Mouse (Mus musculus): ENCODE measurements around the gene Mtf1. TPM values are rescaled to one million over a fixed set of nuclear protein-coding genes. Genes with fewer than 3 reads are reported as not detected.
A peak's percentile ranks its signal among the peaks of the same experiment; 100 is the strongest.

The Mtf1 gene
- not detected in 2 replicates for polyA plus RNA-seq (2012; ENCODE audit: insufficient read depth, insufficient read length, low replicate concordance, missing spikeins)

- TF ChIP-seq POLR2A (IDR thresholded peaks at IDR 0.05; ENCODE audit: insufficient read depth, low read depth, low read length) (no peak), CTCF (IDR thresholded peaks at IDR 0.05; ENCODE audit: insufficient read depth, low read depth, low read length) (peak; percentile 92)
- WGBS: 2% methylated on average over 21 of the region's 21 CpGs
- H3K27ac ChIP-seq (ENCODE audit: insufficient read depth, low read depth, low read length): peak within 1 kb of the TSS; percentile 97
- H3K4me1 ChIP-seq (ENCODE audit: control insufficient read depth, insufficient read depth, low read length): peaks cover 11% of the 10 kb centered on the region
- peak within 1 kb of the TSS; percentile 99 for H3K4me3 ChIP-seq (ENCODE audit: insufficient read depth, low read depth, low read length)
Measured at GRCm38 (mm10) chr4:124801552-124802308, at the start of gene Mtf1. Gene Mtf1, plus strand, starts transcription at chr4:124802104.

GRCm38 (mm10) chr4:124752281-124753199, 49.4 kb upstream of the Mtf1 start:
- peak overlapping the region; percentile 74 for H3K4me3 ChIP-seq (ENCODE audit: insufficient read depth, low read depth, low read length)
- TF ChIP-seq CTCF (IDR thresholded peaks at IDR 0.05; ENCODE audit: insufficient read depth, low read depth, low read length): no peak
- no peak for TF ChIP-seq POLR2A (IDR thresholded peaks at IDR 0.05; ENCODE audit: insufficient read depth, low read depth, low read length)
- WGBS: 30% methylated on average over 15 of the region's 15 CpGs
- H3K4me1 ChIP-seq (ENCODE audit: control insufficient read depth, insufficient read depth, low read length): peaks cover 18% of the 10 kb centered on the region
- no peak overlapping the region for H3K27ac ChIP-seq (ENCODE audit: insufficient read depth, low read depth, low read length)

DNA sequence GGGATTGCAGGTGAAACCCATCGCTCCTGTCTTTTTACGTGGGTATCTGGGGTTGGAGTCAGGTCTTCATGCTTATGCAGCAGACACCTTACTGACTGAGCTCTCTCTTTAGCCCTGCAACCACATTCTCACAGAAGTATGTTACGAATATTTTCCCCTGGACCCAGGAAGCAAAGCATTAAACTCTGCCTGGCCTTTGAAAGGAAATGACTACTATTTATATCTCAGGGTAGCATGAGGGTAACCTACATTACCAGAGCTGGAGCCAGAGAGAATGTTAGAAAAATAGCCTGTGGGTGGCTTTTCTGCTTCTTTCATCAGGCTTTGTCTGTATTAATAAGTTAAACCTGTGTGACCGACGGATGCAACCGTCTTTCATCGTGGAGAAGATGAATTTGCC, 46.4 kb upstream of the Mtf1 start:
- H3K4me3 ChIP-seq (ENCODE audit: insufficient read depth, low read depth, low read length): no peak overlapping the region
- peaks cover 22% of the 10 kb centered on the region for H3K4me1 ChIP-seq (ENCODE audit: control insufficient read depth, insufficient read depth, low read length)
- WGBS: 47% methylated on average over 7 of the region's 7 CpGs
- no peak for TF ChIP-seq CTCF (IDR thresholded peaks at IDR 0.05; ENCODE audit: insufficient read depth, low read depth, low read length)
- TF ChIP-seq POLR2A (IDR thresholded peaks at IDR 0.05; ENCODE audit: insufficient read depth, low read depth, low read length): no peak
- H3K27ac ChIP-seq (ENCODE audit: insufficient read depth, low read depth, low read length): no peak overlapping the region

DNA sequence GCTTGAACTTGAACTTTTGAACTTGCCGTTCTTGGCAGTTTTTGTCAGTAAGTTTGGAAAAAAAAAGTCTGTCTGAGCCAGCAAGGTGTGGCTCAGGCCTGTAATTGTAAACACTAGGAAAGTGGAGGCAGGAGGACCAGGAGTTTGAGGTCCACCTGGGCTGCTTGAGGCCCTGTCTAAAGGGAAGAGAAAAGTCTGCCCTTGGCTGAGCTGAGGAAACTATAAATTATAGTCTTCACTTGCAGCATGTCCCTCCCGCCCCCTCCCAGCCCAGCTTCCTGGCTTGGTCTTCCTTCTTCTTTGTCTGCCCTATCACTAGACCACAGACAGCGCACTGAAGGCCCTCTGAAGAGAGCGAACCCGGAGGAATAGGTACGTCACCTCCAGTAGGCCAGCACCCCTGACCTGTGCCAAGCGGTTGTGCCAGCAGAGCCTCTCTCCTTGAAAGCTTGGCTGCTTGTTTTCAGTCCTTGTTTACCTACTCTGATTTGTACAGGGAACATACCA, 42.5 kb upstream of the Mtf1 start:
- peaks cover 10% of the 10 kb centered on the region for H3K4me1 ChIP-seq (ENCODE audit: control insufficient read depth, insufficient read depth, low read length)
- no peak overlapping the region for H3K4me3 ChIP-seq (ENCODE audit: insufficient read depth, low read depth, low read length)
- TF ChIP-seq POLR2A (IDR thresholded peaks at IDR 0.05; ENCODE audit: insufficient read depth, low read depth, low read length): no peak
- no peak for TF ChIP-seq CTCF (IDR thresholded peaks at IDR 0.05; ENCODE audit: insufficient read depth, low read depth, low read length)
- no peak overlapping the region for H3K27ac ChIP-seq (ENCODE audit: insufficient read depth, low read depth, low read length)
- 86% methylated on average over 7 of the region's 7 CpGs for WGBS

DNA sequence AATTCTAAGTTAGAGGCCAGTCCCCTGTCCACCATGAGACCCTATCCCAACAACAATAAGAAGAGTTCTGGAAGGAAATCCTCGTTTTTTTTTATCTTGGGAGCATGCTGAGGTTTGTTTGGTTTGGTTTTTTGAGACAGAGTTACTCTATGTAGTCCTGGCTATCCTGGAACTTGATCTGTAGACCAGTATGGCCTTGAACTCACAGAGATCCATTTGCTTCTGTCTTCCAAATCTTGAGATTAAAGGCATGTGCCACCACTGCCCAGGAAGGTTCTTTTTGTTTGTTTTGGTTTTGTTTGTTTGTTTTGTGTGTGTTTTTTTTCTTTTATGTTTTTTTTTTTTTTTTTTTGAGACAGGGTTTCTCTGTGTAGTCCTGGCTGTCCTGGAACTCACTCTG, 40.7 kb upstream of the Mtf1 start:
- TF ChIP-seq CTCF (IDR thresholded peaks at IDR 0.05; ENCODE audit: insufficient read depth, low read depth, low read length) (no peak), POLR2A (IDR thresholded peaks at IDR 0.05; ENCODE audit: insufficient read depth, low read depth, low read length) (no peak)

DNA sequence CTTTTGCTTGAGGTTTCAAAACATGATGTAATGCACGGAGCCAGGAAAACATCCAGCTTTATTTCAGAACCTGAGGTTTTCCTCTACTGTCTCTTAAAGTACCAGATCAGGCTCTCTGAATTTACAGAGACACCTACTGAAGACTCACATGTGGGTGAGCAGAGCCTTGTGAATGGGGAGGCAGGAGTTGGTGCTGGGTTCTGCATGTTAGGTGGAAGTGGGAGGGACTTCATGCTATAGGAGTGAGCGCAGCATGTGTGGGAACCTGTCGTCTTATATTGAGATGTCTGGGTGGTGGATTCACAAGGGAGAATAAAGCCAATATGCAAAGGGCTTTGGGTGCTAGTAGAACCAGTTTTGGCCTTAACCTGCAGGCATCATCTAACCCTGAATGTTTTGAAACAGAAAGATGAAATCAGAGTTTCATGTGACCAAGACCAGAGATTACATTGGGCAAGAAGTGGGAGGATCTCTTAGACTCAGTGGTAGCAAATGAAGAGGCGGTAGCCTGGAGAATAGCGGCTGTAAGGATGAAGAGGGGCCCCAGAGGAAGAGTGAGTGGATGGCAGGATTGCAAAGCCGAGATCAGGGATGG, 38.9 kb upstream of the Mtf1 start:
- TF ChIP-seq CTCF (IDR thresholded peaks at IDR 0.05; ENCODE audit: insufficient read depth, low read depth, low read length) (no peak), POLR2A (IDR thresholded peaks at IDR 0.05; ENCODE audit: insufficient read depth, low read depth, low read length) (no peak)
- Histone ChIP-seq H3K27ac (ENCODE audit: insufficient read depth, low read depth, low read length) (no peak overlapping the region), H3K4me1 (ENCODE audit: control insufficient read depth, insufficient read depth, low read length) (peaks cover 16% of the 10 kb centered on the region), H3K4me3 (ENCODE audit: insufficient read depth, low read depth, low read length) (no peak overlapping the region)
- 90% methylated on average over 6 of the region's 6 CpGs for WGBS

More for the DNA sequence above, 40.7 kb upstream of the Mtf1 start:
- Histone ChIP-seq H3K27ac (ENCODE audit: insufficient read depth, low read depth, low read length) (no peak overlapping the region), H3K4me1 (ENCODE audit: control insufficient read depth, insufficient read depth, low read length) (peaks cover 10% of the 10 kb centered on the region), H3K4me3 (ENCODE audit: insufficient read depth, low read depth, low read length) (no peak overlapping the region)
- WGBS: 58% methylated on average over 1 of the region's 1 CpGs

GRCm38 (mm10) chr4:124765802-124766565, 35.9 kb upstream of the Mtf1 start:
- TF ChIP-seq CTCF (IDR thresholded peaks at IDR 0.05; ENCODE audit: insufficient read depth, low read depth, low read length) (no peak), POLR2A (IDR thresholded peaks at IDR 0.05; ENCODE audit: insufficient read depth, low read depth, low read length) (no peak)
- Histone ChIP-seq H3K4me3 (ENCODE audit: insufficient read depth, low read depth, low read length) (no peak overlapping the region), H3K27ac (ENCODE audit: insufficient read depth, low read depth, low read length) (peak overlapping the region; percentile 50; the same call in 1 of the 2 replicates), H3K4me1 (ENCODE audit: control insufficient read depth, insufficient read depth, low read length) (peaks cover 12% of the 10 kb centered on the region)
- 41% methylated on average over 23 of the region's 23 CpGs for WGBS

DNA sequence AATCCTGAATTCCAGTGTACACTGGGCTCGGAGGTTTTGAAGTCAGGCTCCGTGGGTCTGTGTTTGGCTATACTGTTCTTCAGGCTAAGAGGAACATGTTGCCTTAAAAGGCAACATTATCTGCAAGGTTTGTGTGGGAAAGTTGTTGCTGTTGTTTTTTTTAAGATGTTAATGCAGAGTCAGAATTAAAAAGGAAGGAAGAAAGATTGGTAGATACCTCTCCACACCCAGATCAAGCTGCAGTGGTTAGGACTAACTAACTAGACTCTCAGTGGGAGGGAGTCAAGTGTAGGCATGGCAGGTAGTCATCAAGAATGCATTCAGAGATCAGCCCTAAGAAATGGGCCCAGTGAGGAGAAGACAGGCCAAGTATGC, 35.4 kb upstream of the Mtf1 start:
- TF ChIP-seq CTCF (IDR thresholded peaks at IDR 0.05; ENCODE audit: insufficient read depth, low read depth, low read length) (no peak), POLR2A (IDR thresholded peaks at IDR 0.05; ENCODE audit: insufficient read depth, low read depth, low read length) (no peak)
- Histone ChIP-seq H3K4me1 (ENCODE audit: control insufficient read depth, insufficient read depth, low read length) (peaks cover 12% of the 10 kb centered on the region), H3K27ac (ENCODE audit: insufficient read depth, low read depth, low read length) (no peak overlapping the region), H3K4me3 (ENCODE audit: insufficient read depth, low read depth, low read length) (no peak overlapping the region)
- WGBS: 28% methylated on average over 2 of the region's 2 CpGs
